Mouse (Mus musculus): ENCODE results near the gene Hs3st6. TPM values are rescaled to one million over a fixed set of nuclear protein-coding genes. Genes with fewer than 3 reads are reported as not detected.
"Not testable (repeated sequence)": the region's sequence is repeated elsewhere in the genome, so short reads cannot be mapped to it uniquely, and the experiment has no call there.

The Hs3st6 gene
- polyA plus RNA-seq, 1 experiment from 2014 or later = 3.4 TPM

DNA sequence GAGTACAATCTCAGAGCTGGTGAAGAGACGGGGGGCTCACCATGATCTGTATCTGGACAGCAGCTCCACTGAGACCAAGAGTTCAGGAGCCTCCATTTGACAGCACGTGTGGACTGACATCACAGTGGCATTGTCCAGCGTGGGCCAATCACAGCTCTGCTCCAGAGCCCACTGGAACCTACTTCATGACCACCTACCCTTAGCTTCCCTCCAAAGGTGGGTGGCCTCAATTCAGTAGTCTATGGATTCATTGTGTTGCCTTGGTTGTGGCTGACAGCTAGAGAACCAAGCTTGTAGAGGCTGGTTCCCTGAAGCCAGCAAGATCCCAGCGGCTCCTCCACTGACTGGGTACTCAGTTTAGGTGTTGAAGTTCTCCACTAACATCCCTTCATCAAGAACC lies 34.8 kb upstream of the Hs3st6 start, which contains the start of the genes Rnf151 and Rps2:
Gene Rnf151 (minus strand): TSS at position 121 of the 400 bp plus-strand sequence.
Gene Rps2 (plus strand): TSS at position 174 of the 400 bp plus-strand sequence.
- Histone ChIP-seq H3K9ac (ENCODE audit: low read length) (peak within 1 kb of the TSS; percentile 90; the same call in 1 of the 2 replicates), H3K9me3 (ENCODE audit: control insufficient read depth, low read length) (no peaks in the 10 kb centered on the region), H3K36me3 (ENCODE audit: control insufficient read depth, insufficient read depth, low read length) (peaks cover 14% of the 10 kb centered on the region), H3K27ac (replicated peaks; ENCODE audit: low read depth, low read length) (no peak within 1 kb of the TSS), H3K27me3 (ENCODE audit: control insufficient read depth, insufficient read depth, low read length) (no peaks in the 10 kb centered on the region), H3K4me1 (ENCODE audit: control insufficient read depth, insufficient read depth, low read length) (peaks cover 4% of the 10 kb centered on the region; the same call in 1 of the 2 replicates), H3K4me3 (ENCODE audit: low read depth, low read length) (peak within 1 kb of the TSS; percentile 81), H3K4me2 (ENCODE audit: low read depth, severe bottlenecking) (peak within 1 kb of the TSS; percentile 53)
- 88% methylated on average over 4 of the region's 4 CpGs for WGBS
- no peak for ATAC-seq (ENCODE audit: insufficient number of reproducible peaks, low FRiP score, low TSS enrichment, low read depth)
- no peak for DNase-seq (ENCODE audit: low spot score)

GRCm38 (mm10) chr17:24718938-24719337 lies 33.9 kb upstream of the Hs3st6 start:
- not testable (repeated sequence) for H3K4me1 ChIP-seq (ENCODE audit: control insufficient read depth, insufficient read depth, low read length); H3K27me3 ChIP-seq (ENCODE audit: control insufficient read depth, insufficient read depth, low read length); H3K27ac ChIP-seq (replicated peaks; ENCODE audit: low read depth, low read length); DNase-seq (ENCODE audit: low spot score); H3K9me3 ChIP-seq (ENCODE audit: control insufficient read depth, low read length); ATAC-seq (ENCODE audit: insufficient number of reproducible peaks, low FRiP score, low TSS enrichment, low read depth)
- peak overlapping the region; percentile 53 for H3K4me2 ChIP-seq (ENCODE audit: low read depth, severe bottlenecking)
- peak overlapping the region; percentile 81 for H3K4me3 ChIP-seq (ENCODE audit: low read depth, low read length)
- H3K36me3 ChIP-seq (ENCODE audit: control insufficient read depth, insufficient read depth, low read length) = peaks cover 14% of the 10 kb centered on the region
- H3K9ac ChIP-seq (ENCODE audit: low read length) = peak overlapping the region; percentile 90
- WGBS = 61% methylated on average over 5 of the region's 5 CpGs

DNA sequence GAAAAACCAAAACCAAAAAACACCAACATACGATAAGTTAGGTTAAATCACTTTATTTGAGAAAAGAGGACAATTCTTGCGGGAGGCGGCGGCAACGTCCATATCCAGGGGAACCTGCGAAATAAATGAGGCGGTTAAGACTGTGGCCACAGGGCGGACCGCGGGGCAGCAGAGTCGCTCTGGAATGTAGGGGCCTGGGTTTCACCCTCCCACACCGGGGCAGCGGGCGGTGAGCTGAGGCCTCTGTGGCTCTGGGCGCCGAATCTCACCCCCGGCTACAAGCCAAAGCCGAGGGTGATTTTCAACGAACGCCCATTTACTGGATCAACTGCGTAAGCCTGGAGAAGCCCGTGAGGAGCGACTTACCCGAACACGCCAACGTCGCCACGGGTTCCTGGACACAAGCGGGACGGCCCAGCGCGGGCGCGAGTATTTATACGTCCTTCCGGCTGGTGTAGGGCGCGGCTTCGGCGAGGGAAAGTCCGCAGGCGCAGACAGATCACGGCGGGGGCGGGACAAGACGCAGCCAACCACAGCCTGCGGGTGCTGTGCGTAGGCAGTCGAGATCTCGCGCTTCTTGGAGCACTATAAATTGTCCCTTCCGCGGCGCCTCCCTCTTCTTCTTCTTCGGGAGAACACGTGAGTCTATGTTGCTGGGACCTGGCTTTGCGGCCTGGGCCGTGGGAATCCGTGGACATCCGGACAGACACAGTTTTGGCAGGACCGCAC lies 33.1 kb upstream of the Hs3st6 start:
- peak; percentile 99 for DNase-seq (ENCODE audit: low spot score)
- ATAC-seq (ENCODE audit: insufficient number of reproducible peaks, low FRiP score, low TSS enrichment, low read depth) = peak; percentile 96
- WGBS = under 1% methylated on average over 61 of the region's 61 CpGs
- Histone ChIP-seq H3K27ac (replicated peaks; ENCODE audit: low read depth, low read length) (peak overlapping the region; percentile 77), H3K9ac (ENCODE audit: low read length) (peak overlapping the region; percentile 90), H3K9me3 (ENCODE audit: control insufficient read depth, low read length) (no peaks in the 10 kb centered on the region), H3K4me1 (ENCODE audit: control insufficient read depth, insufficient read depth, low read length) (peaks cover 9% of the 10 kb centered on the region; the same call in 1 of the 2 replicates), H3K4me3 (ENCODE audit: low read depth, low read length) (peak overlapping the region; percentile 81), H3K4me2 (ENCODE audit: low read depth, severe bottlenecking) (peak overlapping the region; percentile 60), H3K36me3 (ENCODE audit: control insufficient read depth, insufficient read depth, low read length) (peaks cover 14% of the 10 kb centered on the region), H3K27me3 (ENCODE audit: control insufficient read depth, insufficient read depth, low read length) (no peaks in the 10 kb centered on the region)

- WGBS = under 1% methylated on average over 10 of the region's 11 CpGs
- Histone ChIP-seq H3K36me3 (ENCODE audit: control insufficient read depth, insufficient read depth, low read length) (peaks cover 14% of the 10 kb centered on the region), H3K4me3 (ENCODE audit: low read depth, low read length) (peak overlapping the region; percentile 81), H3K4me2 (ENCODE audit: low read depth, severe bottlenecking) (peak overlapping the region; percentile 60), H3K9ac (ENCODE audit: low read length) (peak overlapping the region; percentile 90)
- H3K27ac ChIP-seq (replicated peaks; ENCODE audit: low read depth, low read length); H3K27me3 ChIP-seq (ENCODE audit: control insufficient read depth, insufficient read depth, low read length); DNase-seq (ENCODE audit: low spot score); ATAC-seq (ENCODE audit: insufficient number of reproducible peaks, low FRiP score, low TSS enrichment, low read depth); H3K9me3 ChIP-seq (ENCODE audit: control insufficient read depth, low read length); H3K4me1 ChIP-seq (ENCODE audit: control insufficient read depth, insufficient read depth, low read length): not testable (repeated sequence)
These were observed 32.2 kb upstream of the Hs3st6 start for GRCm38 (mm10) chr17:24720616-24721015.

GRCm38 (mm10) chr17:24721383-24721955 lies 31.3 kb upstream of the Hs3st6 start:
- not testable (repeated sequence) for ATAC-seq (ENCODE audit: insufficient number of reproducible peaks, low FRiP score, low TSS enrichment, low read depth); H3K27ac ChIP-seq (replicated peaks; ENCODE audit: low read depth, low read length)
- 63% methylated on average over 7 of the region's 7 CpGs for WGBS

GRCm38 (mm10) chr17:24722220-24722924 lies 30.4 kb upstream of the Hs3st6 start:
- Histone ChIP-seq H3K4me1 (ENCODE audit: control insufficient read depth, insufficient read depth, low read length) (peaks cover 9% of the 10 kb centered on the region; the same call in 1 of the 2 replicates), H3K9ac (ENCODE audit: low read length) (no peak overlapping the region), H3K4me3 (ENCODE audit: low read depth, low read length) (peak overlapping the region; percentile 1; the same call in 1 of the 2 replicates), H3K27me3 (ENCODE audit: control insufficient read depth, insufficient read depth, low read length) (no peaks in the 10 kb centered on the region), H3K4me2 (ENCODE audit: low read depth, severe bottlenecking) (no peak overlapping the region), H3K27ac (replicated peaks; ENCODE audit: low read depth, low read length) (no peak overlapping the region), H3K36me3 (ENCODE audit: control insufficient read depth, insufficient read depth, low read length) (peaks cover 8% of the 10 kb centered on the region), H3K9me3 (ENCODE audit: control insufficient read depth, low read length) (no peaks in the 10 kb centered on the region)
- ATAC-seq (ENCODE audit: insufficient number of reproducible peaks, low FRiP score, low TSS enrichment, low read depth) (no peak), DNase-seq (ENCODE audit: low spot score) (no peak)
- 31% methylated on average over 13 of the region's 13 CpGs for WGBS

More at GRCm38 (mm10) chr17:24721383-24721955, 31.3 kb upstream of the Hs3st6 start:
- H3K36me3 ChIP-seq (ENCODE audit: control insufficient read depth, insufficient read depth, low read length) = peaks cover 14% of the 10 kb centered on the region
- H3K4me3 ChIP-seq (ENCODE audit: low read depth, low read length) = peak overlapping the region; percentile 81
- not testable (repeated sequence) for H3K4me1 ChIP-seq (ENCODE audit: control insufficient read depth, insufficient read depth, low read length); H3K27me3 ChIP-seq (ENCODE audit: control insufficient read depth, insufficient read depth, low read length); DNase-seq (ENCODE audit: low spot score); H3K9me3 ChIP-seq (ENCODE audit: control insufficient read depth, low read length)
- H3K4me2 ChIP-seq (ENCODE audit: low read depth, severe bottlenecking) = peak overlapping the region; percentile 60
- peak overlapping the region; percentile 43; the same call in 1 of the 2 replicates for H3K9ac ChIP-seq (ENCODE audit: low read length)

- H3K9ac ChIP-seq (ENCODE audit: low read length) = peak overlapping the region; percentile 78
- ATAC-seq (ENCODE audit: insufficient number of reproducible peaks, low FRiP score, low TSS enrichment, low read depth) (no peak), DNase-seq (ENCODE audit: low spot score) (peak; percentile 30)
- peaks cover 9% of the 10 kb centered on the region; the same call in 1 of the 2 replicates for H3K4me1 ChIP-seq (ENCODE audit: control insufficient read depth, insufficient read depth, low read length)
- peak overlapping the region; percentile 47 for H3K27ac ChIP-seq (replicated peaks; ENCODE audit: low read depth, low read length)
- peaks cover 6% of the 10 kb centered on the region for H3K36me3 ChIP-seq (ENCODE audit: control insufficient read depth, insufficient read depth, low read length)
- 4% methylated on average over 12 of the region's 12 CpGs for WGBS
- peak overlapping the region; percentile 83 for H3K4me3 ChIP-seq (ENCODE audit: low read depth, low read length)
- H3K9me3 ChIP-seq (ENCODE audit: control insufficient read depth, low read length) = no peaks in the 10 kb centered on the region
- H3K4me2 ChIP-seq (ENCODE audit: low read depth, severe bottlenecking) = peak overlapping the region; percentile 79
- H3K27me3 ChIP-seq (ENCODE audit: control insufficient read depth, insufficient read depth, low read length) = no peaks in the 10 kb centered on the region
These were observed 29.5 kb upstream of the Hs3st6 start for GRCm38 (mm10) chr17:24723122-24723880.
